Mouse (Mus musculus) hindbrain, embryonic 15.5 days (tissue): Measurements from ENCODE around the gene Mogat1. TPM values are rescaled to one million over a fixed set of nuclear protein-coding genes. Genes with fewer than 3 reads are reported as not detected.
"Not testable (repeated sequence)": the region's sequence is repeated elsewhere in the genome, so short reads cannot be mapped to it uniquely, and the experiment has no call there.

ENCODE experiments used
- ATAC-seq: fragments of 200-750 bp; cut with Nextera tagmentation; 2 replicates; pipeline ENCODE4 v1.8.0; 2017; ENCODE audit warnings: low read depth, moderate number of reproducible peaks, moderate TSS enrichment; ENCODE audit not compliant: low FRiP score
- H3K27ac ChIP-seq: fragments of 300-500 bp; sonication (generic); replicated peaks from 2 replicates; pipeline ENCODE4 v1.5.1; 2015; ENCODE audit warnings: mild to moderate bottlenecking, inconsistent platforms
- H3K27me3 ChIP-seq: fragments of 300-500 bp; sonication (generic); 2 replicates; pipeline ENCODE4 v1.6.1; 2015; ENCODE audit warnings: control low read depth, inconsistent platforms
- H3K36me3 ChIP-seq: fragments of 300-500 bp; sonication (generic); 2 replicates; pipeline ENCODE4 v1.6.1; 2015; ENCODE audit warnings: control low read depth, inconsistent platforms
- H3K4me1 ChIP-seq: fragments of 300-500 bp; sonication (generic); replicated peaks from 2 replicates; pipeline ENCODE4 v1.6.1; 2015; ENCODE audit warnings: control low read depth, inconsistent platforms
- H3K4me2 ChIP-seq: fragments of 300-500 bp; sonication (generic); 2 replicates; pipeline ENCODE4 v1.6.1; 2015; ENCODE audit warnings: moderate library complexity, mild to moderate bottlenecking, inconsistent platforms
- H3K4me3 ChIP-seq: fragments of 300-500 bp; sonication (generic); 2 replicates; pipeline ENCODE4 v1.5.1; 2015; ENCODE audit warnings: mild to moderate bottlenecking, inconsistent platforms
- H3K9ac ChIP-seq: fragments of 300-500 bp; sonication (generic); 2 replicates; pipeline ENCODE4 v1.6.1; 2015; ENCODE audit warnings: inconsistent platforms
- H3K9me3 ChIP-seq: fragments of 300-500 bp; sonication (generic); 2 replicates; pipeline ENCODE4 v1.6.1; 2016; ENCODE audit warnings: control low read depth, inconsistent platforms
- WGBS: fragments of 180-500 bp; shearing (Covaris S2); methylation state at CpG from one replicate; pipeline ENCODE4 v1.1.7; 2015; 5-methylcytosine and 5-hydroxymethylcytosine counted together
- polyA plus RNA-seq: library from polyadenylated mRNA; unstranded; fragments of >200 nt; fragmentation: Nextera tagmentation; extraction: Ambion mirVana; gene quantifications from 2 replicates; pipeline ENCODE4 v1.2.1, GENCODE M21; 2015

The Mogat1 gene
- polyA plus RNA-seq, result 0.59 and 1.4 TPM in 2 replicates

DNA sequence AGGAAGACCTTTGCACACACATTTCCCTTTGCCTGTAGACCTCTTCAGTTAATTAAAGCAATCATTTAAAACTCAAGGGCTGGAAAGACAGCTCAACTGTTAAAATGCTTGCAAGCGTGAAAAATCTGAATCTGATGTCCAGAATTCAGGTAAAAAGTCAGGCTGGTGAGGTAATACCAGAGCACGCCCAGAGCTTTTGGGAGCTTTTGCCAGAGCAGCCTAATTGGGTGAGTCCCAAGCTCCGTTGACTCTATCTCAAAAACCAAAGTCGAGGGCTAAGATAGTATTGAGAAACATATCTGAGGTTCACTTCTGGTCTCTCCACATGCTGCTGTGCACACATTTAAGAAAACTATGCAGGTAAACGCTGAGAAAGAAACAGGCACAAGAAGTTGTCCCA, at the start of gene Mogat1:
Gene Mogat1 (plus strand): TSS at position 130 of the 400 bp plus-strand sequence.
- Histone ChIP-seq H3K4me3 (peak within 1 kb of the TSS; percentile 42), H3K4me2 (peak within 1 kb of the TSS; percentile 69), H3K36me3 (no peaks in the 10 kb centered on the region), H3K4me1 (0 out of 2 replicates have a peak, but pooled peaks cover 5% of the 10 kb centered on the region), H3K27me3 (no peaks in the 10 kb centered on the region), H3K27ac (no peak within 1 kb of the TSS), H3K9ac (peak within 1 kb of the TSS; percentile 34), H3K9me3 (no peaks in the 10 kb centered on the region)
- WGBS, result 74% methylated on average over 5 of the region's 5 CpGs
- ATAC-seq, result no peak

DNA sequence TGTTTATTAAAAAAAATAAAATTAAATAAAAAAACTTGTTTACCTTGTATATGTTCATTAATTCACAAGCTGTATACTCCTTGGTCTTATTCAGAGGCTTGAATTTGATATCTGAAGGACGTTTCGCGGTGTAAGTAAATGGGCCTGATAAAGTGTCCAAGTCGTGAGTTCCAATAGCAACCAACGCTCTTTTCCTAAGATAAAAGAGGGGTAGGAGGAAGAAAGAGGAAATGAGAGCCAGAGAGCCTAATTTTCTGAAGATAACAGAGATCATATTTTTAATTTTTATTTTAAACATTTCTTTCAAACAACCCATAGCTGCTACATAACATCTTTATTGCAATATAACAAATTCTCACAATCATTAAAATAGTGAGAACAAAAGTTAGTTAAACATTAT, 38.4 kb upstream of the Mogat1 start:
- WGBS, result 94% methylated on average over 5 of the region's 5 CpGs
- H3K9me3 ChIP-seq, result no peaks in the 10 kb centered on the region
- H3K4me2 ChIP-seq, result no peak overlapping the region
- no peak overlapping the region for H3K9ac ChIP-seq
- H3K36me3 ChIP-seq, result peaks cover 40% of the 10 kb centered on the region
- no peak for ATAC-seq
- no peaks in the 10 kb centered on the region for H3K27me3 ChIP-seq
- H3K4me1 ChIP-seq, result no peaks in the 10 kb centered on the region
- no peak overlapping the region for H3K27ac ChIP-seq
- no peak overlapping the region for H3K4me3 ChIP-seq

DNA sequence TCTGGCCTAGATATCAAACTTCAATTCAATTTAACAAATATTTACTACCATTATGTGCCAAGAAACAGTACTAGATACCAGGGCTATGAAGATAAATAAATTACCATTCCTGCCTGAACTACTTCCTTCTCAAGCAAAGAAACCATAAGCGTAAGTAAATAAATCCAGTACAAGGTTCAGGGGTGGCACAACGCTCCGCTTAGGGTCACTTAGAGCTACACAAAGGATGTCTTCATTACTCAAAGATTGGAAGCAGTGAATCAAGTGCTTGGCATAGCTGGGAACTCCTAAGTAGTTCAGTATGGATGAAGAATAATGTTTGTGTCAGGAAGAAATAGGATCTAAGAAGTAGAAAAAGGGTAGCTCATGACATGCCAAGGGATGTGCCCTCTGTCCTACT, 27.4 kb upstream of the Mogat1 start:
- H3K4me3 ChIP-seq, result no peak overlapping the region
- WGBS, result 94% methylated on average over 3 of the region's 3 CpGs
- ATAC-seq, result no peak
- H3K27ac ChIP-seq, result no peak overlapping the region
- H3K4me1 ChIP-seq, result peaks cover 26% of the 10 kb centered on the region
- H3K9me3 ChIP-seq, result no peaks in the 10 kb centered on the region
- H3K27me3 ChIP-seq, result no peaks in the 10 kb centered on the region
- no peak overlapping the region for H3K9ac ChIP-seq
- no peak overlapping the region for H3K4me2 ChIP-seq
- peaks cover 12% of the 10 kb centered on the region for H3K36me3 ChIP-seq

DNA sequence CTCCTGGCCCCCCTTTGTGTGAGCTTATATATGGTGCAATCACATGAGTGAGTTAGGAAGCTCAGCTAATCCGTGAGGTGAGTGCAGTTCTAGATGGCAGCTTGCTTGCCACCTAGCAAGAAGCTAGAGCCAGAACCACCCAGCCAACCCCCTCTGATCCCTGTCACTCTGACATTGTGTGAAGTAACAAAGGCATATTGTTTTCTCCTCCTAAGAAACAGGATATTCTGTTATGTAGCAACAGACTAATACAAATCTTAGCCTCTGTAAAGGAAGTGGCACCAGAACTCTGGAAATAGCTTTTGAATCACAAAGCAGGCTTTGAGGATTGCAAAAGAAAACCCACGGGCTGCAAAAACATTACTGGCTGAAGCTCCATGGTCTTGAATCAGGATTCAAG, 26.4 kb upstream of the Mogat1 start:
- Histone ChIP-seq H3K27ac (no peak overlapping the region; the same call in 1 of the 2 replicates), H3K9me3 (no peaks in the 10 kb centered on the region), H3K36me3 (peaks cover 12% of the 10 kb centered on the region), H3K4me1 (peaks cover 27% of the 10 kb centered on the region), H3K9ac (no peak overlapping the region), H3K4me2 (no peak overlapping the region), H3K27me3 (no peaks in the 10 kb centered on the region), H3K4me3 (no peak overlapping the region)
- 54% methylated on average over 2 of the region's 2 CpGs for WGBS
- ATAC-seq, result no peak

DNA sequence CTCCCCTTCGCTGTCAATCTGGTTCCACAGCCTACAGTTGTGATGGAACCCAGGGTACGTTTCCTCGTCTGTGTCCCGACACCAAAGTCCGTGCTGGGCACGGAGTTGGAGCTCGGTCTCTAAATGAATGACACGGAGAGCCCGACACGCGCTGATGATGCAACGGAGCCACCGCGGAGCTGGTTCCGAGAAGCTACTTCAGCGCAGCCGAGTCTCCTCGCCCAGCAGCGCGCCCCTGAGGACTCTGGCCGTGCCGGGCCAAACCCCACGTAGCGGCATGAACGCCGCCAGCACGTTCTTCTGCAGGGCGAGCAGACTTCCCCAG, 22.4 kb upstream of the Mogat1 start:
- WGBS, result under 1% methylated on average over 28 of the region's 28 CpGs

DNA sequence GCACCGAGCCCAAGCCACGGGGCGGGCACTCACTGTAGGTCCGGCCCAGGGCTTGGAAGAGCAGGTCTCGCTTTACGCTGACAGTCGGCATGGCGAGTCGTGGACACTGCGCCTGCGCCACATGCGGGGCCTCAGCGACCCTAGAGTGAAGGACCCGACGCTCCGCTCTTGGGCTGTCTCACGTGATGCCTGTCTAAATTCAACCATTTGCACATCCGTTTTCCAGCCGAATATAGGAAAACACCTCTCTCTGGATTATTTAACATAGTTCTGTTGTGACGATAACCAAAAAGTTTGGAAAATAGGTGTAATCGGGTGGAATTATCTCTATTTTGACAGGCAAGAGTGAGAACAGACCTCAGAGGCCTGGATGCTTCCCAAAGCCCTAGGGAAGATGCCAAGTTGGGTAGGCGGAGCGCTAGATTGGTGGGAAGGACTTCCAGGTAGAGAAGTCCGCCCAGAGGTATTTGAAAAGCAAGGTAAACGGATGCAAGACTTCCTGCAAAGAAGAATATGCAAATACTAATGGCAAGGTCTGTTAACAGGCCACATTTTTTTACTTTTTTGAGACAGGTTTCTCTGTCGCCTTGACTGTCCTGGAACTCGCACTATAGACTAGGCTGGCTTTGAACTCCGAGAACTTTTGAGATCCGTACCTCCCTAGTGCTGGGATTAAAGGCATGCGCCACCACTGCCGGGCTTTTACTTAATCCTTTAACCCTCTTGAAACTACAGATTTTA, 21.9 kb upstream of the Mogat1 start, which contains the start of gene Farsb:
Gene Farsb (minus strand): TSS at position 146 of the 741 bp plus-strand sequence.
- Histone ChIP-seq H3K9ac (peak within 1 kb of the TSS; percentile 74), H3K36me3 (no peaks in the 10 kb centered on the region), H3K4me2 (peak within 1 kb of the TSS; percentile 69), H3K4me1 (peaks cover 34% of the 10 kb centered on the region), H3K4me3 (peak within 1 kb of the TSS; percentile 78), H3K9me3 (no peaks in the 10 kb centered on the region), H3K27me3 (no peaks in the 10 kb centered on the region), H3K27ac (peak within 1 kb of the TSS; percentile 85)
- ATAC-seq, result peak; percentile 98
- WGBS, result under 1% methylated on average over 31 of the region's 31 CpGs

More for the DNA sequence above, 22.4 kb upstream of the Mogat1 start:
- H3K4me3 ChIP-seq, result peak overlapping the region; percentile 78
- H3K4me2 ChIP-seq, result peak overlapping the region; percentile 69
- H3K27me3 ChIP-seq, result no peaks in the 10 kb centered on the region
- no peaks in the 10 kb centered on the region for H3K36me3 ChIP-seq
- H3K9me3 ChIP-seq, result no peaks in the 10 kb centered on the region
- ATAC-seq, result no peak
- H3K27ac ChIP-seq, result peak overlapping the region; percentile 85
- H3K9ac ChIP-seq, result peak overlapping the region; percentile 74
- H3K4me1 ChIP-seq, result peaks cover 34% of the 10 kb centered on the region

DNA sequence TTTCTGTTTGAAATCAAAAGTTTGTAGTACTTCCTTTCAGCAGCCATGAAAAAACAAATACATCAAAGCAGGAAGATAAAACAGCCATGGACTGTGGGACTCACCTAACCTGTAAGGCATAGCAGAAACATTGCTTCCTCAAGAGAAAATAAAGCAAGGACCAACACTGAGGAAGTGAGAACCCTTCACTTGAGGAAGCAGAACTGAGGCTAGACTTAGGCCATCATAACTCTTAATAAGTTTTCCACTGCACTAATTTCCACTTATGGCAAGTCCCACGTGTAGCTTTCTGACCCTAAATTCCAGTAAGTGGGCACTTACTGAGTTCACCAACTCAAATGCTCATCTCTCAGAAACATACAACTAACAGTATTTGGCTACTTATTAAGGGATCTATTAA, 20.6 kb upstream of the Mogat1 start:
- ATAC-seq, result no peak
- Histone ChIP-seq H3K4me3 (no peak overlapping the region), H3K27me3 (no peaks in the 10 kb centered on the region), H3K4me2 (no peak overlapping the region), H3K9ac (no peak overlapping the region), H3K27ac (no peak overlapping the region), H3K9me3 (no peaks in the 10 kb centered on the region), H3K4me1 (peaks cover 33% of the 10 kb centered on the region), H3K36me3 (no peaks in the 10 kb centered on the region)
- WGBS, result 86% methylated on average over 1 of the region's 1 CpGs

DNA sequence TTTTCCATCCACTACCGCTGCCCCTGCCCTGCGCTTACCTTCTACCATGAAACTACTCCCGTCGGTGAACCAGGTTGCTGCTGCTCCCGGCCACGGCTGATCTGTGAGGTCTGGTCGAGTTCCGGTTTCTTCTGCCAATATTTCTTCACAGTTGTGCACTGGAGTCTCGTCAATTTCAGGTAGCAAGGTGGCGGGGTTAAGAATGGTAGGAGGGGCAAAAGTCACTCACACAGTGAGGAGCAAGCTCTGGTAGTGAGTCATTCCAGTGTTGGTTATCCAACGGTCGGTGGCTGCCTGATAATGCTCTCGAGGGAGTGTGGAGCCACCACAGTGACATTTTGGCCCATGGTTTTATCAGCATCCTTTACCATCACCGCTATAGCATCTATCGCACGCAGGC, 9.8 kb upstream of the Mogat1 start:
- Histone ChIP-seq H3K9ac (no peak overlapping the region), H3K36me3 (no peaks in the 10 kb centered on the region), H3K9me3 (no peaks in the 10 kb centered on the region), H3K4me1 (no peaks in the 10 kb centered on the region), H3K4me2 (no peak overlapping the region), H3K27me3 (no peaks in the 10 kb centered on the region), H3K4me3 (no peak overlapping the region), H3K27ac (no peak overlapping the region)
- no peak for ATAC-seq
- 94% methylated on average over 16 of the region's 16 CpGs for WGBS

DNA sequence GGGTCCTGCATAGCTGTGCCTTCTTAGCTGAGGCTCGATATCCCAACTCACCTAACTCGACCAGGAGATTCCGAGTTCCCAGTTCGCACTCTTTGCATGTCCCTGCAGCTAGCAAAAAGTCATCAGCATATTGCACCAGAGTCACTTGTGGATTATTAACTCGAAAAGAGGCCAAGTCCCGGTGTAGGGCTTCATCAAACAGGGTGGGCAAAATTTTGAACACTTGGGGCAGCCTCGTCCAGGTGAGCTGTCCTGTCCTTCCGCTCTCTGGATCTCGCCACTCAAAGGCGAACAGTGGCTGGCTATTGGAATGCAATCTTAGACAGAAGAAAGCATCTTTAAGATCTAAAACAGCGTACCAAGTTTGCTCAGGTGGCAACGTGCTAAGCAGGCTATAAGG, 8.9 kb upstream of the Mogat1 start:
- H3K9me3 ChIP-seq, H3K9ac ChIP-seq, H3K27me3 ChIP-seq, H3K27ac ChIP-seq, ATAC-seq, H3K4me1 ChIP-seq, H3K36me3 ChIP-seq, H3K4me3 ChIP-seq, H3K4me2 ChIP-seq: not testable (repeated sequence)
- WGBS, result 93% methylated on average over 12 of the region's 12 CpGs

DNA sequence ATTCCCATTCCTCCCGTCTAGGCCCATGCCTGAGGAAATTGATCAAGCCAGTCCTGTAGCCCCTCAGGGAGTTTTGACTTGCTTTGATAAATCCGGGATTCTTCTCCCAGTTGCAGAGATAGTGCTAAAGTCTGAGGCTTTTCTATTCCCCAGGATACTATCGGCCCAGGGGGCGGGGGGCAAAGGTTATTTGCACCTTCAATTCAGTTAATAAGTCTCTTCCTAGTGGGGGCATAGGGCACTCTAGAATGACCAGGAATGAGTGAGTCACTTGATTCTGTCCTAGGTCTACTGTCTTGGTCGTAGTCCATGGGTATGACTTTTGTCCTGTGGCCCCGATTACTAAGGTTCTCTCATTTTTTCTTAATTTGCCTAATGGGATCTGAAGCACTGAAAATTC, 8.3 kb upstream of the Mogat1 start:
- Histone ChIP-seq H3K4me3 (no peak overlapping the region), H3K36me3 (no peaks in the 10 kb centered on the region), H3K4me2 (no peak overlapping the region), H3K4me1 (no peaks in the 10 kb centered on the region), H3K27me3 (no peaks in the 10 kb centered on the region), H3K27ac (no peak overlapping the region), H3K9ac (no peak overlapping the region), H3K9me3 (no peaks in the 10 kb centered on the region)
- ATAC-seq, result no peak
- 95% methylated on average over 6 of the region's 6 CpGs for WGBS

DNA sequence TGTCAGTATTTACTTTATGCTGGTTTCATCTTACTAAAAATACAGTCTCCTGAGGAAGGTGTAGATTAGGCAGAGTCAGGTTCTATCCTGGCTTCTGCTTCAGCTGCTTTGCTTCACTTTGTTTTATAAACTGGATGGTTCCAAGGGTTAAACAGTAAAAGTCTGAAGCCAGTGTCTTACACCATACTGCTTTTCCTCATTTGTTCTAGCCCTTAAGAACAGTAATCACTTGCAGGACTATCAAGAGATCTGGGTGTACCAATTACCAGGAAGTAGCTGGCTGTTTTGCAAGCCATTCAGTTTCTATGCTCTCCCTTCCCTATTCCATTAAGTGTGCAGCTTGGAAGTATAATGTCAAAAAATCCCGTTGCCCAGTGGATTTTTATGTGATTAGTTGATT, 3.7 kb upstream of the Mogat1 start:
- Histone ChIP-seq H3K4me3 (no peak overlapping the region), H3K4me2 (no peak overlapping the region), H3K9ac (no peak overlapping the region), H3K27ac (no peak overlapping the region), H3K27me3 (no peaks in the 10 kb centered on the region), H3K36me3 (no peaks in the 10 kb centered on the region), H3K9me3 (no peaks in the 10 kb centered on the region), H3K4me1 (0 out of 2 replicates have a peak, but pooled peaks cover 5% of the 10 kb centered on the region)
- WGBS, result 63% methylated on average over 1 of the region's 1 CpGs
- ATAC-seq, result no peak

DNA sequence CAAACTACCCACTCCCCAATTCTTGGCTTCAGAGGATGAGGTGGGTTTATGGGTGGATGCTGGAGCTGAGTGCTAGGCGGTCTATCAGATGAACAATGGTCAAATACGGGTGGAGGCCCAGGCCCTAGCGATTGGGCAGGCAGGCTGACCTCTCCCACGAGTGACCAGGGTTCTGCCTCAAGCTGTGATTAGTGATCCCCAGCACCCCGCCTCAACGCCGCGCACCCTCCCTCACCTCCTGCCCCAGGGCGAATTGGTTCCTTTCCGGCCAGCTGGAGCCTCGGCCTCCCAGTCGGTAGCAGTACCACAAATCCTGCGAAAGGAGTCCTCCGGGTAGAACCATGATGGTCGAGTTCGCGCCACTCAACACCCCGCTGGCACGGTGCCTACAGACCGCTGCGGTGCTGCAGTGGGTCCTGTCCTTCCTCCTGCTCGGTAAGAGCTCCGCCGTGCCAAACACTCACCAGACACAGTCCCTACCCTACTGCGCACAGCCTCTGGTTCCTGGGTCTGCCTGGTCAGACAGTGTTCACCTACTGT, 900 bp downstream of the Mogat1 start, which contains the start of gene BC035947:
Gene BC035947 (minus strand): TSS at position 538 of the 540 bp plus-strand sequence.
- no peak within 1 kb of the TSS for H3K27ac ChIP-seq
- no peaks in the 10 kb centered on the region for H3K27me3 ChIP-seq
- H3K4me3 ChIP-seq, result peak within 1 kb of the TSS; percentile 42
- H3K4me2 ChIP-seq, result peak within 1 kb of the TSS; percentile 69
- ATAC-seq, result peak; percentile 66
- H3K9me3 ChIP-seq, result no peaks in the 10 kb centered on the region
- H3K4me1 ChIP-seq, result 0 out of 2 replicates have a peak, but pooled peaks cover 5% of the 10 kb centered on the region
- H3K9ac ChIP-seq, result peak within 1 kb of the TSS; percentile 34
- WGBS, result 3% methylated on average over 25 of the region's 25 CpGs
- H3K36me3 ChIP-seq, result no peaks in the 10 kb centered on the region
